Mouse (Mus musculus): ENCODE data around the gene Phf24. TPM values are rescaled to one million over a fixed set of nuclear protein-coding genes. Genes with fewer than 3 reads are reported as not detected.
"Not testable (repeated sequence)": the region's sequence is repeated elsewhere in the genome, so short reads cannot be mapped to it uniquely, and the experiment has no call there.

Phf24 gene
- polyA plus RNA-seq, 1 experiment from 2014 or later, result 0.18 TPM

- 63% methylated on average over 4 of the region's 4 CpGs for WGBS (ENCODE audit: insufficient replicate concordance)
Observed at GRCm38 (mm10) chr4:42969304-42969703, 52.8 kb downstream of the Phf24 start, which contains the start of gene 1700022I11Rik. TSS of gene 1700022I11Rik (plus strand) at chr4:42969604.

GRCm38 (mm10) chr4:42972952-42973351, 56.5 kb downstream of the Phf24 start:
- 66% methylated on average over 4 of the region's 4 CpGs for WGBS (ENCODE audit: insufficient replicate concordance)
- ATAC-seq, result no peak

More at GRCm38 (mm10) chr4:42969304-42969703, 52.8 kb downstream of the Phf24 start, which contains the start of gene 1700022I11Rik:
- Histone ChIP-seq H3K4me3 (no peak within 1 kb of the TSS), H3K27me3 (replicated peaks) (peaks cover 13% of the 10 kb centered on the region), H3K36me3 (no peaks in the 10 kb centered on the region), H3K9me3 (replicated peaks) (no peaks in the 10 kb centered on the region), H3K4me2 (no peak within 1 kb of the TSS), H3K27ac (no peak within 1 kb of the TSS), H3K9ac (no peak within 1 kb of the TSS), H3K4me1 (peaks cover 4% of the 10 kb centered on the region; the same call in 1 of the 2 replicates)
- no peak for ATAC-seq

GRCm38 (mm10) chr4:42973868-42974267, 57.4 kb downstream of the Phf24 start:
- Histone ChIP-seq H3K4me2 (no peak overlapping the region), H3K4me1 (no peaks in the 10 kb centered on the region), H3K27me3 (replicated peaks) (0 out of 2 replicates have a peak, but pooled peaks cover 5% of the 10 kb centered on the region), H3K36me3 (peaks cover 16% of the 10 kb centered on the region), H3K4me3 (no peak overlapping the region), H3K9me3 (replicated peaks) (no peaks in the 10 kb centered on the region), H3K9ac (no peak overlapping the region), H3K27ac (no peak overlapping the region)
- no peak for ATAC-seq
- 71% methylated on average over 5 of the region's 5 CpGs for WGBS (ENCODE audit: insufficient replicate concordance)

More at GRCm38 (mm10) chr4:42972952-42973351, 56.5 kb downstream of the Phf24 start:
- no peaks in the 10 kb centered on the region for H3K9me3 ChIP-seq (replicated peaks)
- H3K9ac ChIP-seq, result no peak overlapping the region
- no peak overlapping the region for H3K4me2 ChIP-seq
- H3K27me3 ChIP-seq (replicated peaks), result 0 out of 2 replicates have a peak, but pooled peaks cover 5% of the 10 kb centered on the region
- H3K27ac ChIP-seq, result no peak overlapping the region
- H3K4me3 ChIP-seq, result no peak overlapping the region
- no peaks in the 10 kb centered on the region for H3K4me1 ChIP-seq
- H3K36me3 ChIP-seq, result peaks cover 7% of the 10 kb centered on the region

GRCm38 (mm10) chr4:42978062-42978461, 61.6 kb downstream of the Phf24 start:
- Histone ChIP-seq H3K4me1 (no peaks in the 10 kb centered on the region), H3K4me2 (no peak overlapping the region), H3K4me3 (no peak overlapping the region), H3K36me3 (peaks cover 57% of the 10 kb centered on the region), H3K27ac (no peak overlapping the region), H3K27me3 (replicated peaks) (no peaks in the 10 kb centered on the region), H3K9me3 (replicated peaks) (no peaks in the 10 kb centered on the region), H3K9ac (no peak overlapping the region)
- 86% methylated on average over 4 of the region's 4 CpGs for WGBS (ENCODE audit: insufficient replicate concordance)
- ATAC-seq, result no peak

GRCm38 (mm10) chr4:42980467-42980866, 64.0 kb downstream of the Phf24 start:
- H3K36me3 ChIP-seq, result peaks cover 81% of the 10 kb centered on the region
- WGBS (ENCODE audit: insufficient replicate concordance), result 81% methylated on average over 8 of the region's 8 CpGs
- H3K27ac ChIP-seq; H3K27me3 ChIP-seq (replicated peaks); H3K4me2 ChIP-seq; H3K9ac ChIP-seq; H3K4me3 ChIP-seq; H3K4me1 ChIP-seq; H3K9me3 ChIP-seq (replicated peaks); ATAC-seq: not testable (repeated sequence)

- WGBS (ENCODE audit: insufficient replicate concordance), result 78% methylated on average over 1 of the region's 1 CpGs
- ATAC-seq, result no peak
- Histone ChIP-seq H3K4me3 (no peak overlapping the region), H3K9ac (no peak overlapping the region), H3K4me2 (no peak overlapping the region), H3K36me3 (peaks cover 99% of the 10 kb centered on the region), H3K27me3 (replicated peaks) (no peaks in the 10 kb centered on the region), H3K4me1 (no peaks in the 10 kb centered on the region), H3K27ac (no peak overlapping the region), H3K9me3 (replicated peaks) (no peaks in the 10 kb centered on the region)
Observed at GRCm38 (mm10) chr4:42988296-42988695, 71.8 kb downstream of the Phf24 start.

Other genes with a start within 250 kb of the Phf24 start
- not detected in 2 replicates for gene 4930578G10Rik, start 181.1 kb upstream of the Phf24 start, polyA plus RNA-seq (2016; fragmentation: Nextera tagmentation; extraction: Ambion mirVana)
- not detected in 2 replicates for gene Ccl19, start 160.1 kb upstream of the Phf24 start, polyA plus RNA-seq (2016; fragmentation: Nextera tagmentation; extraction: Ambion mirVana)
- 0.38 TPM in 1 of 2 replicates, not detected in the other for gene Ccl21a, start 142.7 kb upstream of the Phf24 start, polyA plus RNA-seq (2016; fragmentation: Nextera tagmentation; extraction: Ambion mirVana)
- gene Fam205a1, start 62.8 kb upstream of the Phf24 start, polyA plus RNA-seq (2016; fragmentation: Nextera tagmentation; extraction: Ambion mirVana), result 0.15 and 0.18 TPM in 2 replicates
- 0.05 and 0.07 TPM in 2 replicates for gene Gm12394, start 59.9 kb upstream of the Phf24 start, polyA plus RNA-seq (2016; fragmentation: Nextera tagmentation; extraction: Ambion mirVana)
- gene Fam205c, start 42.4 kb upstream of the Phf24 start, polyA plus RNA-seq (2016; fragmentation: Nextera tagmentation; extraction: Ambion mirVana), result 0.24 and 0.33 TPM in 2 replicates
- 0.94 and 1.2 TPM in 2 replicates for gene Dnajb5, start 33.2 kb downstream of the Phf24 start, polyA plus RNA-seq (2016; fragmentation: Nextera tagmentation; extraction: Ambion mirVana)
- 0.20 and 0.47 TPM in 2 replicates for gene 1700022I11Rik, start 52.9 kb downstream of the Phf24 start, polyA plus RNA-seq (2016; fragmentation: Nextera tagmentation; extraction: Ambion mirVana)
- gene Vcp, start 83.8 kb downstream of the Phf24 start, polyA plus RNA-seq (2016; fragmentation: Nextera tagmentation; extraction: Ambion mirVana), result 354 and 366 TPM in 2 replicates
- gene Fancg, start 93.8 kb downstream of the Phf24 start, polyA plus RNA-seq (2016; fragmentation: Nextera tagmentation; extraction: Ambion mirVana), result 12.3 and 13.6 TPM in 2 replicates
- 16.8 and 19.4 TPM in 2 replicates for gene Pigo, start 109.2 kb downstream of the Phf24 start, polyA plus RNA-seq (2016; fragmentation: Nextera tagmentation; extraction: Ambion mirVana)
- 280 and 292 TPM in 2 replicates for gene Stoml2, start 115.0 kb downstream of the Phf24 start, polyA plus RNA-seq (2016; fragmentation: Nextera tagmentation; extraction: Ambion mirVana)
- 28.9 and 32.2 TPM in 2 replicates for gene Fam214b, start 129.6 kb downstream of the Phf24 start, polyA plus RNA-seq (2016; fragmentation: Nextera tagmentation; extraction: Ambion mirVana)
- gene Unc13b, start 142.3 kb downstream of the Phf24 start, polyA plus RNA-seq (2016; fragmentation: Nextera tagmentation; extraction: Ambion mirVana), result 0.91 and 1.2 TPM in 2 replicates